Mouse (Mus musculus): ENCODE data around the gene Hoxb3. TPM values are rescaled to one million over a fixed set of nuclear protein-coding genes. Genes with fewer than 3 reads are reported as not detected.

Gene Hoxb3
- polyA plus RNA-seq, 2 experiments from 2014 or later, result not detected

DNA sequence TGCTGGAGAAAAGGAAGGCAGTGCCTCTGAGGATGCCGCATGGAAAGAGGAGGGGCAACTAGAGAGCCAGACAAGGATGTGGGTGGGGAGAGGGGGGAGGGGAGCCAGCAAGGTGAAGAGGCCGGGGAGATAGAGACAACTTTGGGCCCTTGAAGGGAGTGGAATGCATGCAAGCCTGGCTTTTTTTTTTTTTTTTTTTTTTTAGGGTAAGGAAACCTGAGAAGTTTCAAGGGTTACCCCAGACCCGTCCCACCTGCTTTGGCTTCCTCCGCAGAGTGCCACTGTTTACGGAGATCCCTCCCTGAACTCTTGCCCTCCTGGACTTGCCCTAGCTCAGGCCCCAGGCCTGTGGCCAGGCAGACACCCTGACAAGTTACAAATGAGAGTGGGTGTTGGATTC lies 40.7 kb downstream of the Hoxb3 start:
- no peak for ATAC-seq

DNA sequence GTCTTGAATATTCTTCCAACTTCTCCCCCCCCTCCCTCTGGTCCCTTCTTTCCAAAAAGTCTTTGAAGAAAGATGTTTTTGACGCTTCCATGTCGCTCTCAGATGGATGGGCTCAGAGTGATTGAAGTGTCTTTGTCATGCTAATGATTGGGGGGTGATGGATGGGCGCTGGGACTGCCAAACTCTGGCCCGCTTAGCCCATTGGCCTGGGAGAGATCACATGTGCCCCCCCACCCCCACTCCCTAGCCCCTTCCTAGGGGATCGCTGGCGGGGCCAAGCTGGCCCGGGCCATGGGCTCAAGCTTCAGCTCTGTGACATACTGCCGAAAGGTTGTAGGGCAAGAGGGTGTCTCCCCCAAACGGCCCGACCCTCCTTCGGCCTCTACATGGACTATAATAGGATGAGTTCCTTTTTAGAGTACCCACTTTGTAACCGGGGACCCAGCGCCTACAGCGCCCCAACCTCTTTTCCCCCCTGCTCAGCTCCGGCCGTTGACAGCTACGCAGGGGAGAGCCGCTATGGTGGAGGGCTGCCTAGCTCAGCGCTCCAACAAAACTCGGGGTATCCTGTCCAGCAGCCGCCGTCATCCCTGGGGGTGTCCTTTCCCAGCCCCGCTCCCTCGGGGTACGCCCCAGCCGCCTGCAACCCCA lies 42.4 kb downstream of the Hoxb3 start, which contains the start of gene Hoxb1:
Hoxb1 (plus strand) TSS at position 312 of the 651 bp plus-strand sequence.
- no peak for ATAC-seq

DNA sequence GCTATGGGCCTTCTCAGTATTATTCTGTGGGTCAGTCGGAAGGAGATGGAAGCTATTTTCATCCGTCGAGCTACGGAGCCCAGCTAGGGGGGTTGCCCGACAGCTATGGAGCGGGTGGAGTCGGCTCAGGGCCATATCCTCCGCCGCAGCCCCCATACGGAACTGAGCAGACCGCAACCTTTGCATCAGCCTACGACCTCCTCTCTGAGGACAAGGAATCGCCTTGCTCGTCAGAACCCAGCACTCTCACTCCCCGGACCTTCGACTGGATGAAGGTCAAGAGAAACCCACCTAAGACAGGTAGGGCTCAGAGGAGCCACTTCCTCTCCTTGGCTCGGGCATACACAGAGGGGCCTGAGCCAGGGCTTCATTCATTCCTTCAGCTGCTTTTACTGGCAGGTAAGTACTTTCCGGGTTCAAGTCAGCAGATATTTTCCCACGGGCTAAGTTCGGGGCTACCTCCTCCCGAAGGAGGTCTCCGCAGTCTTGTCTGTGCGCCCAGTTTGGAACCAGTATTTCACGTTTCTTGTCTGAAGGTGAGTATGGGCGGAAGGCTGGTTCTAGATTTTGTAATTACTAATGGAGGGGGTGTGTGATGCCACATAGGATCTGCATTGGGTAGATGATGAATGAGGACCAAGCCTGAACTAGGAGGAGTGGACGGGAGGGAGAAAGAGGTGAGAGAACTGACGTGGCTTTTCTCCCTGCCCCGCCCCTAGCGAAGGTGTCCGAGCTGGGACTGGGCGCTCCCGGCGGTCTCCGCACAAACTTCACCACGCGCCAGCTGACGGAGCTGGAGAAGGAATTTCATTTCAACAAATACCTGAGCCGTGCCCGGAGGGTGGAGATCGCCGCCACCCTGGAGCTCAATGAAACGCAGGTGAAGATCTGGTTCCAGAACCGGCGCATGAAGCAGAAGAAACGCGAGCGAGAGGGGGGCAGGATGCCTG lies 43.2 kb downstream of the Hoxb3 start:
- no peak for ATAC-seq

DNA sequence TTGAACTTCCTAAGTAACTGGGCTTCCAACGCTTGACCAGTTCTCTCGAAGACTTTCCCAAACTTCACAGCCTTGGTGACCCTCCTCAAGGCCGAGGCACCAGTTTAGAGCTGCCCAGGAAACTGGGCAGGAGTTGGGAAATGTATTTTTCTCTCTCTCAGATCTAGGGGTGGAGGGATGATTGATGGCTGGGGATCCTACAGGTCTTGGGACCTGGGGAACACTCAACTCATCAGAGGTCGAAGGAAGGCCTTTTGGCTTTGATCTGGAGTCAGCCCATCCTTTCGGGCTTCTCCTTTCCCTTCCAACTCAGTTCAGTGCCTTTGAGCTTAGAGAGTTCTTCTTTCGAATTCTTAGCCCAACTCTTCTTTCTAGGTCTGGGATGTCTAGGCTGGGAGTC lies 44.0 kb downstream of the Hoxb3 start:
- no peak for ATAC-seq

DNA sequence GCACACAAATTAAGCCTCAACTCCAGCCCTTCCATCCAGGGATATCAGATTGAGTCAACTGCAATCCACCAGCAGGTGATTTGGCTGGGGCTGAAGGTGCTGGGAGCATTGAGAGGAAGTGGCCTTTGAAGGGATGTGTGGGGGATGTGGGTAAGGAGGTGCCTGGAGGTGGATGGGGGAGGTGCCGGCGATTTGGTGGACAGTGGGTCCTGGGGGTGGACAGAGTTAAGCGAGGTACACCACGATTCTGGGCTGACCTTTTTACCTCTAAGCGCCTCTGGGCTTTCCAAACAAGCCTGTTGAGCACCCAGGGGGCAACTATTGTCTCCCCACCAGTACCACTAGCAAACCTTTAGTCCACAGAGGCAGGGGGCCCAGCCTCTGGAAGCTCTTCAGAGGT lies 45.6 kb downstream of the Hoxb3 start:
- ATAC-seq, result no peak

DNA sequence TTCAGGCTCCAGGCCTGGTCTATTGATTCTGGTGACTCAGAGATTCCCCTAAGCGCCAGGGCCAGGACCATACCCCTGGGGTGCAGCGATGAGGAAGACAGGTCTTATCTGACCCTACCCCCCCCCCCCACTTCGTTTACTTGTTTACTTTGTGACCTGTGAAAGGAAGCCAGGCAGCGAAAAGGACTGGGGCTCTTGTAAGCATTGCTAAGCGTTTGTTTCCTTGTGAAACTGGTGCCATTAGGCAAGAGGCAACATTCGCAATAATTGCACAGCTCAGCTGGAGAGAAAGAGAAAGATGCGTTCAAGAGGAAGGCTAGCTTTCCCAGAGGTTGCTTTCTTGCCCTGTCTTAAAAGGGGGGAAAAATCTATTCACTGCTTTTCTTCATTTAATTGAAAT lies 46.0 kb downstream of the Hoxb3 start:
- no peak for ATAC-seq

DNA sequence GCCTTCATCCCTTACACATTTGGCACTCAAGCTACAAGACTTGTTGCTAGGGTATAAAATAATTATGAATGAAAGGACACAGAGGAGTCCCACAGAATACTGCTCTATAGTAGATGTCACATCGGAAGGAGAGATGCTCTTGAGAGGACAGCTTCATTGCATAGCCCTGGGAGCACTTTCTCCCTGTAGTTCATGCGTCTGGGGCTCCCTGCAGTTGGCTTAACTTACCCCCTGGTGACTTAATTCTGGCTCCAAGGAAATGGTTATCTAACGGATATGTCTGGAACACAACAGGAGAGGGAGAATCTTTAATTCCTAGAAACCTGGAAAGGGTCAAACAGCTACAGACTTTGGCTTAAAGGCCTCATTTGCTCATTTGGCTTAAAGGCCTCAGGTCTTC lies 48.6 kb downstream of the Hoxb3 start:
- ATAC-seq, result no peak

DNA sequence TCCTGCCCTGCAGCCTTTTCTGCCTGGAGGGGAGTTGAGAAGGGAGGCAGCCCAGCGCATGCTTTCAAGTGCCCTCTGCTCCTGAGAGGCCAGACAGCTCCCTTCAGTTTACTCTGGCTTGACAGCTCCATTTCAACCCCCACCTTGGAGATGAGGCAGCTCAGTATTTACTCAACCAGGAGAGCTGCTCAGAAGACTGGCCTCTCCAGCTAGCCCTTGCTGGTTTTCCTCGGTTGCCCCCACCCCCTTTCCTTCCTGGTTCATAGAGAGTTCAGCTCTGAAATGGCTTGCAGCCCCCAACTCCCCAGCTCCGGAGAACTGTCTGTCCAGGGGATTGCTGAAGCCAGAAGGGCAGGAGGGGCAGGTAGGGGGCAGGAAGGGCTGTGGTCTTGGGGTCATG lies 49.4 kb downstream of the Hoxb3 start:
- no peak for ATAC-seq

DNA sequence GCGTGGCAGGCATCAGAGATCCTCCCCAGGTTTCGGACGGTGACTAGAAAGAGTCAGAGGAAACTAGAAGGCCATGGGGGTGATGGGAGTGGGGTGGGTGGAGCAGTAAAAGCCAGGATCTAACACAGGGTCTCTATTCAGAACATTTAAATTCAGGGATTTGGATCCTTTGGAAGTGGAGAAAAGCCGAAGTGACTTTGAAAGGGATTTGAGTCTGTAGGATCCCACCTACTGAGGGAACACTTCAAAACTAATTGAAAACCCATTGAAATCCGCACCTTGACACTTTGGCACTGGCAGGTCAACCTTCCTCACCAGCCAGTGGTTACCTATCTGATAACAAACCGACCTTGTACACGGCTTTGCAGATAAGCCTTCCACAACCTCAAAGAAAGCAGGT lies 51.7 kb downstream of the Hoxb3 start:
- no peak for ATAC-seq

DNA sequence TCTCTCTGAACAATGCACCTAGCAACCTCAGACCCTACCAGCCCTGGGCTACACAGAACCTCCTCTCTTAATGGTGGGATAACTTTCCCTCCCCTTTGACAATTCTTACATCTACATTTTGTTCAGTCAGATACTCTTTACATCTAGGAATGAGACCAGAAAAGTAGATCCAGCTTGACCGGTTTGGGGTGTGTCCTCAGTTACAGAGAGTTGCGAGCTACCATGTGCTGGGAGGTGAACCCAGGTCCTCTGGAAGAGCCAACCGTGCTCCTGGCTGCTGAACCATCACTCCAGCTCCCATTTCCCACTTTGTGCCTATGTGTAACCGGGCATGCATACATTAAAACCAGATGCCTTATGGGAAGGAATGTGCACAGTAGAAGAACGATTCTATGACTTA lies 60.3 kb downstream of the Hoxb3 start:
- ATAC-seq, result no peak

DNA sequence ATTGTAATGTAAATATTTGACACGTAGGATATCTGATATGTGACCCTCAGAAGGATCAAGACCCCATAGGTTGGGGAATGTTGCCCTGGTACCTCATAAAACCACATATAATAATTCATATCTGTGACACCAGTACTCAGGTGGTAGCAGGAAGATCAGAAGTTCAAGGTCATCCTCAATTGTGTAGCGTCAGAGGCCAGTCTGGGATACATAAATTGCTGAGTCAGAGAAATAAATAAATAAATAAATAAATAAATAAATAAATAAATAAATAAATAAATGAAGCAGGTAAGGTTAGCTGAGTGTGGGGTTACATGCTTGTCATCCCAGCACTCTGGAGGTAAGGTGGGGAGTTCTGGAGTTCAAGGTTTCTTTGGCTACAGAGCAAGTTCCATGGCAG lies 64.5 kb downstream of the Hoxb3 start:
- ATAC-seq, result no peak

DNA sequence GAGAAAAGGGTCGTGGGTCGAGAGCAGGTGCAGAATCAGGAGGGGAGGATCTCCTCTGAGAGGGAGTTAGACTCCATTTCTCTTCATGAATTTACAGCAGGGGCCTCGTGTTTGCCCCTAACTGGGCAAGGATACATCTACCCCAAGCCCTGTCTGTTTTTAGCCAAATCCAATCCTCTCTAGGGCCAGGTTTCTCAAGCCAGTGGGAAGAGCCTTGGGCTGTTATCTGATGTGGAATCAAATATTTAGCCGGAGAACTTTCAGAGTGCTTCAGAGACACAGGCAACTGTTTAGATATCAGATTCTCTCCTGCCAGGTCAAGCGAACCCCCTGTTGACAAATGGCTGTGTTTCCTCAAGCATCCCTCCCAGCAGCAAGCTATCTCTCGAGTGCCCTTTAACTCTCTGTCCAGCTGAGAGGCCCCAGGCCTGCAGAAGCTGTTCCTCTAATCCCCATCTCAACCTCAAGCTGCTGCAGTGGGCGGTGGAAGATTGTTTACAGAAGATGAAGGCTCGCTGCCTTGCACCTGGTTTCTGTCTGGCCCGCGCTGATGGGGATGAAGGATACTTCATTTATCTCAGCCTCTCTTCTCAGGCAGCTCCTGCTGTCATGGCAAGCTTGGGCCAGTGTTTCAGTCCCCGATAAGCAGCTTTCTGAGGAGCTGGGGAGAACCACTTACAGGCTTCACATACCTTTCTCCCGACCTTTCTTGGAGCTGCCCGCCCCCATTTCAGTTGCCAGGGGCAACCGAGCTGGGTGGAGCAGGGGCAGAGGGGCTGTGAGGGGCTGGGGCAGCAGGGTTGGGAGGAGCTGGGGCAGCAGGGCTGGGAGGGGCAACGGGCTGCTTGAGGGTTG lies 73.9 kb downstream of the Hoxb3 start:
- ATAC-seq, result no peak

Other genes starting within 250 kb of the Hoxb3 start
- gene Atp5g1, start 247.7 kb upstream of the Hoxb3 start, polyA plus RNA-seq (2017; shearing (Covaris generic)), result 100 to 1,000 TPM; 362 to 459 TPM
- gene Calcoco2, start 211.4 kb upstream of the Hoxb3 start, polyA plus RNA-seq (2017; shearing (Covaris generic)), result not detected
- gene Ttll6, start 189.5 kb upstream of the Hoxb3 start, polyA plus RNA-seq (2017; shearing (Covaris generic)), result under 1 TPM in 1 of 2 experiments, not detected in 1; 0.11 TPM
- gene Hoxb13, start 129.0 kb upstream of the Hoxb3 start, polyA plus RNA-seq (2017; shearing (Covaris generic)), result not detected
- gene Hoxb9, start 51.9 kb upstream of the Hoxb3 start, polyA plus RNA-seq (2017; shearing (Covaris generic)), result under 1 TPM in 1 of 2 experiments, not detected in 1; 0.15 TPM
- gene Hoxb8, start 41.4 kb upstream of the Hoxb3 start, polyA plus RNA-seq (2017; shearing (Covaris generic)), result not detected
- gene Hoxb7, start 36.7 kb upstream of the Hoxb3 start, polyA plus RNA-seq (2017; shearing (Covaris generic)), result not detected
- gene Hoxb6, start 30.9 kb upstream of the Hoxb3 start, polyA plus RNA-seq (2017; shearing (Covaris generic)), result not detected
- not detected for gene Hoxb5, start 20.0 kb upstream of the Hoxb3 start, polyA plus RNA-seq (2017; shearing (Covaris generic))
- 1 to 10 TPM in 1 of 2 experiments, under 1 TPM in 1; 0.98 to 1.1 TPM for gene Hoxb4, start 5.1 kb upstream of the Hoxb3 start, polyA plus RNA-seq (2017; shearing (Covaris generic))
- gene Hoxb2, start 27.2 kb downstream of the Hoxb3 start, polyA plus RNA-seq (2017; shearing (Covaris generic)), result not detected
- not detected for gene Hoxb1, start 42.4 kb downstream of the Hoxb3 start, polyA plus RNA-seq (2017; shearing (Covaris generic))
- 100 to 1,000 TPM; 615 to 687 TPM for gene Skap1, start 141.3 kb downstream of the Hoxb3 start, polyA plus RNA-seq (2017; shearing (Covaris generic))